ENCODE assay signal across 8 mouse cellular contexts in the genomic region with DNA sequence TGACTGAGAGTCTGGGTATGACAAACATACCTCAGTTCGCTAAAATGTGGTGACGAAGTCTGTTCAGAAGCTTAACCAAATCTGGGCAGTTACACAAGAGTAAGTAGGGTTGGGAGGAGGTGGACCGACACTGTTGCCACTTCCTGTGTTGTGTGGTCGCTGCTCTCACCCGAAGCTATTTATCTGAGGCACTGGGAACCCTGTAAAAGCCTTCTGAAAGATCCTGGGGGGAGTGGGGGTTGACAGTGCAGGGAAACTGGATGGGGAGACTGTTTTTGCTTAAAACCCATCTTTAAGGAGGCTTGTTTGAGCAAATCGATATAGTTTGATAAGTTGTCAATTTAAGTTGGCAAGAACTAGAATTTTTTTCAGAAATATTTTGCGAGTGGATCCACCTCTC. TPM values are rescaled to one million over a fixed set of nuclear protein-coding genes. Genes with fewer than 3 reads are reported as not detected.
DNase-seq lines count a peak whose midpoint lies in the region; ATAC-seq and TF ChIP-seq lines count a peak whose summit lies in the region.

No protein-coding gene starts in this region.

- peaks cover 61% of the 10 kb centered on the region for H3K36me3 ChIP-seq in E14TG2a.4 (ENCODE audit: insufficient read depth, low read length)
- H3K36me3 ChIP-seq in heart, adult 2 months (ENCODE audit: control insufficient read depth, insufficient read depth, low read length): peaks cover 36% of the 10 kb centered on the region
- H3K36me3 ChIP-seq in kidney, adult 2 months (ENCODE audit: control insufficient read depth, insufficient read depth, low read length): peaks cover 3% of the 10 kb centered on the region; the same call in 1 of the 2 replicates
- peaks cover 29% of the 10 kb centered on the region for H3K36me3 ChIP-seq in liver, postnatal 0 days (replicated peaks; ENCODE audit: insufficient read depth, low read length)
- H3K36me3 ChIP-seq in neural tube, embryonic 12.5 days: no peaks in the 10 kb centered on the region

- peak overlapping the region; percentile 99 for H3K27ac ChIP-seq in heart, adult 2 months
- peak overlapping the region; percentile 98 for H3K27ac ChIP-seq in kidney, adult 2 months (ENCODE audit: insufficient read depth, low read depth, low read length)
- peak overlapping the region; percentile 100 for H3K27ac ChIP-seq in liver, postnatal 0 days (ENCODE audit: low read depth)
- H3K27ac ChIP-seq in neural tube, embryonic 12.5 days: no peak overlapping the region

- intact Hi-C loops in heart, adult 2 months (cut with DNase I): no loop called here

- H3K4me2 ChIP-seq in liver, postnatal 0 days (ENCODE audit: low read depth, low read length): peak overlapping the region; percentile 71
- H3K4me2 ChIP-seq in neural tube, embryonic 12.5 days (replicated peaks): peak overlapping the region; percentile 88

- TF ChIP-seq CTCF in E14TG2a.4 (conservative IDR thresholded peaks at IDR 0.05; ENCODE audit: low read length): no peak
- no peak for TF ChIP-seq CTCF in heart, adult 2 months (IDR thresholded peaks at IDR 0.05)
- TF ChIP-seq CTCF in kidney, adult 2 months (conservative IDR thresholded peaks at IDR 0.05; ENCODE audit: insufficient read depth, insufficient read length, low read depth, low read length): no peak
- no peak for TF ChIP-seq CTCF in liver, postnatal 0 days (IDR thresholded peaks at IDR 0.05; ENCODE audit: low read depth)

- H3K9me3 ChIP-seq in E14TG2a.4 (ENCODE audit: low read length): no peaks in the 10 kb centered on the region
- no peaks in the 10 kb centered on the region for H3K9me3 ChIP-seq in liver, postnatal 0 days (ENCODE audit: low read length)
- no peaks in the 10 kb centered on the region for H3K9me3 ChIP-seq in neural tube, embryonic 12.5 days

- peak; percentile 91 for DNase-seq in 416B (ENCODE audit: low read depth)
- peak; percentile 37 for DNase-seq in cerebellum, adult 9-10 months
- DNase-seq in heart, adult 2 months: peak; percentile 34
- DNase-seq in kidney, adult 2 months: peak; percentile 44
- peak; percentile 72 for DNase-seq in liver, postnatal 0 days
- peak; percentile 61 for DNase-seq in thymus, postnatal 25 days

- H3K9ac ChIP-seq in heart, adult 2 months (ENCODE audit: low read depth, low read length): peak overlapping the region; percentile 98
- peak overlapping the region; percentile 98 for H3K9ac ChIP-seq in liver, postnatal 0 days (replicated peaks)
- H3K9ac ChIP-seq in neural tube, embryonic 12.5 days: peak overlapping the region; percentile 98

- H3K4me1 ChIP-seq in E14TG2a.4 (replicated peaks; ENCODE audit: low read depth, low read length): peaks cover 58% of the 10 kb centered on the region
- H3K4me1 ChIP-seq in heart, adult 2 months (ENCODE audit: control insufficient read depth, insufficient read depth, low read length): peaks cover 8% of the 10 kb centered on the region
- peaks cover 10% of the 10 kb centered on the region; the same call in 1 of the 2 replicates for H3K4me1 ChIP-seq in kidney, adult 2 months (ENCODE audit: control insufficient read depth, insufficient read depth, low read length)
- H3K4me1 ChIP-seq in liver, postnatal 0 days (ENCODE audit: insufficient read depth): peaks cover 10% of the 10 kb centered on the region; the same call in 1 of the 2 replicates
- peaks cover 24% of the 10 kb centered on the region for H3K4me1 ChIP-seq in neural tube, embryonic 12.5 days

- peak overlapping the region; percentile 94 for H3K4me3 ChIP-seq in E14TG2a.4 (replicated peaks; ENCODE audit: low read length)
- H3K4me3 ChIP-seq in heart, adult 2 months: peak overlapping the region; percentile 71
- H3K4me3 ChIP-seq in kidney, adult 2 months (ENCODE audit: insufficient read depth, low read depth, low read length): peak overlapping the region; percentile 90
- H3K4me3 ChIP-seq in liver, postnatal 0 days (ENCODE audit: low read depth, low read length): peak overlapping the region; percentile 78
- H3K4me3 ChIP-seq in neural tube, embryonic 12.5 days: peak overlapping the region; percentile 94

- ATAC-seq in liver, postnatal 0 days: no peak
- no peak for ATAC-seq in neural tube, embryonic 12.5 days (ENCODE audit: low FRiP score, low read depth)

- no peak for TF ChIP-seq EP300 in heart, adult 2 months (IDR thresholded peaks at IDR 0.05; ENCODE audit: insufficient read depth, low read depth, low read length)
- TF ChIP-seq EP300 in liver, postnatal 0 days (IDR thresholded peaks at IDR 0.05; ENCODE audit: low read depth): no peak

- WGBS in heart, adult 2 months: 1% methylated on average over 7 of the region's 7 CpGs
- WGBS in kidney, adult 2 months: 1% methylated on average over 7 of the region's 7 CpGs
- WGBS in liver, postnatal 0 days (ENCODE audit: insufficient replicate concordance): 7% methylated on average over 7 of the region's 7 CpGs
- WGBS in neural tube, embryonic 12.5 days: 31% methylated on average over 7 of the region's 7 CpGs

- TF ChIP-seq POLR2A in heart, adult 2 months (IDR thresholded peaks at IDR 0.05; ENCODE audit: insufficient read depth, low read depth, low read length): 0 out of 2 replicates have a peak, but pooled peaks have one; percentile 39
- TF ChIP-seq POLR2A in kidney, adult 2 months (IDR thresholded peaks at IDR 0.05; ENCODE audit: low read depth, low read length): no peak

- H3K27me3 ChIP-seq in E14TG2a.4 (ENCODE audit: insufficient read depth, low read length): no peaks in the 10 kb centered on the region
- no peaks in the 10 kb centered on the region for H3K27me3 ChIP-seq in heart, adult 2 months (ENCODE audit: control insufficient read depth, insufficient read depth, low read length)
- no peaks in the 10 kb centered on the region for H3K27me3 ChIP-seq in kidney, adult 2 months (replicated peaks; ENCODE audit: control insufficient read depth, insufficient read depth, low read length)
- no peaks in the 10 kb centered on the region for H3K27me3 ChIP-seq in liver, postnatal 0 days (ENCODE audit: insufficient read depth, low read length)
- no peaks in the 10 kb centered on the region for H3K27me3 ChIP-seq in neural tube, embryonic 12.5 days (replicated peaks)

- peaks cover 2% of the 10 kb centered on the region; the same call in 1 of the 2 replicates for H3K79me2 ChIP-seq in heart, adult 2 months (replicated peaks; ENCODE audit: control insufficient read depth, insufficient read depth, low read length)

RNA-seq across cellular contexts. Expression of a gene that starts 2.3 kb away (rescaled TPM):
- 100 to 1,000 TPM; 357 to 416 TPM for total RNA-seq in heart, adult 2 months (2021)
- polyA plus RNA-seq in heart, adult 2 months (2012; rRNA removed): 285 and 532 TPM in 2 replicates
- 307 and 333 TPM in 2 replicates for polyA plus RNA-seq in kidney, adult 2 months (2012; rRNA removed)
- polyA plus RNA-seq in liver, postnatal 0 days (2015; fragmentation: Nextera tagmentation; extraction: Ambion mirVana): 298 and 303 TPM in 2 replicates
- 461 and 494 TPM in 2 replicates for polyA plus RNA-seq in neural tube, embryonic 12.5 days (2016; fragmentation: Nextera tagmentation; extraction: Ambion mirVana)

RNA-seq across cellular contexts. Expression of a gene that starts 16.5 kb away (rescaled TPM):
- total RNA-seq in heart, adult 2 months (2021): 10 to 100 TPM; 47.1 to 55.0 TPM
- polyA plus RNA-seq in heart, adult 2 months (2012; rRNA removed): 20.6 and 31.4 TPM in 2 replicates
- polyA plus RNA-seq in kidney, adult 2 months (2012; rRNA removed): 28.7 and 33.5 TPM in 2 replicates
- 24.9 and 26.6 TPM in 2 replicates for polyA plus RNA-seq in liver, postnatal 0 days (2015; fragmentation: Nextera tagmentation; extraction: Ambion mirVana)
- 75.6 and 78.2 TPM in 2 replicates for polyA plus RNA-seq in neural tube, embryonic 12.5 days (2016; fragmentation: Nextera tagmentation; extraction: Ambion mirVana)

RNA-seq across cellular contexts. Expression of a gene that starts 45.2 kb away (rescaled TPM):
- 10 to 100 TPM; 15.7 to 16.4 TPM for total RNA-seq in heart, adult 2 months (2021)
- 8.2 and 13.3 TPM in 2 replicates for polyA plus RNA-seq in heart, adult 2 months (2012; rRNA removed)
- 23.6 and 25.8 TPM in 2 replicates for polyA plus RNA-seq in kidney, adult 2 months (2012; rRNA removed)
- 7.3 and 8.0 TPM in 2 replicates for polyA plus RNA-seq in liver, postnatal 0 days (2015; fragmentation: Nextera tagmentation; extraction: Ambion mirVana)
- 4.0 and 5.1 TPM in 2 replicates for polyA plus RNA-seq in neural tube, embryonic 12.5 days (2016; fragmentation: Nextera tagmentation; extraction: Ambion mirVana)

Comparison
In these comparisons a context has a peak if more than half of its experiments do, and no peak if none do; other contexts are left out.
1. DNase-seq: peak in every context shown above with its lines; median percentile 91 in 416B; 72 in liver, postnatal 0 days; 61 in thymus, postnatal 25 days; 44 in kidney, adult 2 months; 37 in cerebellum, adult 9-10 months; 34 in heart, adult 2 months.